Mouse (Mus musculus): ENCODE measurements around the gene Ttc28.

Gene Ttc28

GRCm38 (mm10) chr5:110889945-110890344 lies 10.3 kb downstream of the Ttc28 start:
- DNase-seq: no peak

- no peak for DNase-seq
These were observed 11.0 kb downstream of the Ttc28 start for GRCm38 (mm10) chr5:110890561-110890960.

GRCm38 (mm10) chr5:110897114-110897788 lies 17.6 kb downstream of the Ttc28 start:
- DNase-seq: no peak

GRCm38 (mm10) chr5:110898169-110898568 lies 18.6 kb downstream of the Ttc28 start:
- no peak for DNase-seq

GRCm38 (mm10) chr5:110898785-110899184 lies 19.2 kb downstream of the Ttc28 start:
- DNase-seq: no peak

GRCm38 (mm10) chr5:110900331-110900730 lies 20.7 kb downstream of the Ttc28 start:
- DNase-seq: no peak

- DNase-seq: no peak
These were observed 27.1 kb downstream of the Ttc28 start for GRCm38 (mm10) chr5:110906708-110907107.

GRCm38 (mm10) chr5:110908879-110909278 lies 29.3 kb downstream of the Ttc28 start:
- DNase-seq: no peak

- no peak for DNase-seq
These were observed 30.5 kb downstream of the Ttc28 start for GRCm38 (mm10) chr5:110909955-110910589.

- no peak for DNase-seq
These were observed 35.3 kb downstream of the Ttc28 start for GRCm38 (mm10) chr5:110914859-110915258.

GRCm38 (mm10) chr5:110916241-110916640 lies 36.6 kb downstream of the Ttc28 start:
- DNase-seq: no peak

GRCm38 (mm10) chr5:110919541-110919940 lies 39.9 kb downstream of the Ttc28 start:
- no peak for DNase-seq

- no peak for DNase-seq
These were observed 43.7 kb downstream of the Ttc28 start for GRCm38 (mm10) chr5:110923336-110923735.

GRCm38 (mm10) chr5:110924636-110925035 lies 45.0 kb downstream of the Ttc28 start:
- no peak for DNase-seq

- DNase-seq: no peak
These were observed 46.2 kb downstream of the Ttc28 start for GRCm38 (mm10) chr5:110925804-110926203.

GRCm38 (mm10) chr5:110928289-110928688 lies 48.7 kb downstream of the Ttc28 start:
- no peak for DNase-seq

GRCm38 (mm10) chr5:110929306-110929705 lies 49.7 kb downstream of the Ttc28 start:
- DNase-seq: no peak

- no peak for DNase-seq
These were observed 57.0 kb downstream of the Ttc28 start for GRCm38 (mm10) chr5:110936606-110937005.

- no peak for DNase-seq
These were observed 64.7 kb downstream of the Ttc28 start for GRCm38 (mm10) chr5:110944326-110944725.

GRCm38 (mm10) chr5:110948476-110949399 lies 69.1 kb downstream of the Ttc28 start:
- no peak for DNase-seq

- no peak for DNase-seq
These were observed 70.2 kb downstream of the Ttc28 start for GRCm38 (mm10) chr5:110949791-110950190.

- DNase-seq: no peak
These were observed 78.6 kb downstream of the Ttc28 start for GRCm38 (mm10) chr5:110958196-110958595.

- no peak for DNase-seq
These were observed 80.5 kb downstream of the Ttc28 start for GRCm38 (mm10) chr5:110960067-110960466.

- DNase-seq: no peak
These were observed 81.3 kb downstream of the Ttc28 start for GRCm38 (mm10) chr5:110960890-110961289.

All from thymus, postnatal 14 days (tissue).